Mouse (Mus musculus): ENCODE measurements around the gene B3gnt2.

Gene B3gnt2

GRCm38 (mm10) chr11:22868582-22868981 is 7.8 kb upstream of the B3gnt2 start:
- DNase-seq, result no peak

- no peak for DNase-seq
Observed at GRCm38 (mm10) chr11:22867691-22868090, 6.9 kb upstream of the B3gnt2 start.

- DNase-seq, result no peak
Observed at GRCm38 (mm10) chr11:22865635-22866246, 5.0 kb upstream of the B3gnt2 start.

- DNase-seq, result no peak
Observed at GRCm38 (mm10) chr11:22864305-22865060, 3.7 kb upstream of the B3gnt2 start.

GRCm38 (mm10) chr11:22863581-22863980 is 2.8 kb upstream of the B3gnt2 start:
- no peak for DNase-seq

GRCm38 (mm10) chr11:22861315-22861714 is 554 bp upstream of the B3gnt2 start:
- DNase-seq, result no peak

GRCm38 (mm10) chr11:22859633-22860334 is 977 bp downstream of the B3gnt2 start:
- peak; percentile 77 for DNase-seq

- peak; percentile 28 for DNase-seq
Observed at GRCm38 (mm10) chr11:22859301-22859632, 1.5 kb downstream of the B3gnt2 start.

GRCm38 (mm10) chr11:22858441-22859300 is 2.1 kb downstream of the B3gnt2 start:
- no peak for DNase-seq

- no peak for DNase-seq
Observed at GRCm38 (mm10) chr11:22857705-22858440, 2.9 kb downstream of the B3gnt2 start.

GRCm38 (mm10) chr11:22857106-22857704 is 3.6 kb downstream of the B3gnt2 start:
- no peak for DNase-seq

GRCm38 (mm10) chr11:22856371-22856965 is 4.3 kb downstream of the B3gnt2 start:
- no peak for DNase-seq

GRCm38 (mm10) chr11:22854571-22854970 is 6.2 kb downstream of the B3gnt2 start:
- DNase-seq, result no peak

- no peak for DNase-seq
Observed at GRCm38 (mm10) chr11:22853477-22854157, 7.1 kb downstream of the B3gnt2 start.

GRCm38 (mm10) chr11:22852510-22852909 is 8.3 kb downstream of the B3gnt2 start:
- no peak for DNase-seq

GRCm38 (mm10) chr11:22851416-22851815 is 9.3 kb downstream of the B3gnt2 start:
- DNase-seq, result no peak

GRCm38 (mm10) chr11:22850077-22850476 is 10.7 kb downstream of the B3gnt2 start:
- DNase-seq, result no peak

- no peak for DNase-seq
Observed at GRCm38 (mm10) chr11:22848649-22849195, 12.0 kb downstream of the B3gnt2 start.

- no peak for DNase-seq
Observed at GRCm38 (mm10) chr11:22847732-22848648, 12.8 kb downstream of the B3gnt2 start.

All from right cerebral cortex, postnatal 4 days (tissue).